Mouse (Mus musculus) kidney, adult 11 months (tissue): ENCODE measurements at regions not wholly inside any gene's neighbourhood (a gene's known extent, or its start where the extent isn't known, plus 50 kb on each side); places are given as distances from the start of the nearest gene placed in this dataset.

Experiments
- DNase-seq: peaks from one replicate; pipeline ENCODE4 v3.0.0; 2022

DNA sequence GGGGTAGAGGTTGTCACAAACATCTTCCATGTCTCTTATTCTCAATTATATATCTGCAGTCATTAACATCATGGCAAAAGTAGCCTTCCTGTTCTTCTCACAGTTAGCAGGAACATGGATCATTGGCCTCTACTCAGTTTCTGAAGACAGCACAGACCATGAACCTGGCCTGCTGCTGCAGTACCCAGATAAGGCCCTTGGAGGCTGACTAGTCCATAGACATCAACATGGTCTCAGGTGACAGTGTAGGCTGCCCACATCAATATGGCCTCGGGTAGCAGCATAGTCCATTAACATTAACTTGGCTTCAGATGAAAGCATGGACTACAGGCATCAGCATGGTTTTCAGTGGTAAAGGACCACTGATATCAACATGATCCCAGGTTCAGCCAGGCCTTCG lies 95.9 kb upstream of the Tmtc4 start:
- no peak for DNase-seq

DNA sequence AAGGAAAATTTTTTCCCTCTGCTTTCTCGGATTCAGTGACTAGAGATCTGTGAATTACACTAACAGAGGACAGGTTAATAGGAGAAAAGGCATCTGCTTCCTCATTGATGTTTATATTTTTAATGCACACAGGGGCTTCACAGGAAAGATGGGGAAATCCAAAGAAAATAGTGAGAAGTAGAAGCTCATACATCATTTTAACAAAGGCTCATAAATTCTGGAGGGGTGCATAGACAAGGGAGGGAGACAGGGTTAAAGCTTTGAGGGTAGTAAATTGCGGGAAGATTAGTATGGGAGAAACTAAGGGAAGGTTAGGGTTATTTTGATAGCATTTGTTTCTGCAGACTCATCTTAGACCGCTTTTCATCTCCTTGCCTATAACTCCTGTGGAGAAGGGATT lies 95.0 kb upstream of the Tmtc4 start:
- DNase-seq: no peak

DNA sequence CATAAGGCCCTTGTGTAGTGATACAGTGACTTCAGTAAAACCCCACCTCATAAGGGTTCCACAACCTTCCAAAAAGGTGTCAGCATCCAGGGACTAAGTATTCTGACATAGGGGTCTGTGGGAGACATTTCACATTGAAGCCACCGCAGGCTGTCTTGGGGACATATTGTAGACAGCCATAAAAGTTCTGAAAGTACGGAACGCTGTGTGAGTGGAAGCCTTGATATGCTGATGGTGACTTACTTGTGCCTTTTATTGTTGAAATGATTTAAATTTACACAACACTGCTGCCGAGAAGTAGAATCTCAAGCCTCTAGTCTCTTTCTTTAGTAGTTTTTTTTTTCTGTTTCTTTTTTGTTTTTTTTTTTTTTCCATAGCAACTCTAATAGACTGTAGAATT lies 82.5 kb upstream of the Tmtc4 start:
- DNase-seq: no peak

DNA sequence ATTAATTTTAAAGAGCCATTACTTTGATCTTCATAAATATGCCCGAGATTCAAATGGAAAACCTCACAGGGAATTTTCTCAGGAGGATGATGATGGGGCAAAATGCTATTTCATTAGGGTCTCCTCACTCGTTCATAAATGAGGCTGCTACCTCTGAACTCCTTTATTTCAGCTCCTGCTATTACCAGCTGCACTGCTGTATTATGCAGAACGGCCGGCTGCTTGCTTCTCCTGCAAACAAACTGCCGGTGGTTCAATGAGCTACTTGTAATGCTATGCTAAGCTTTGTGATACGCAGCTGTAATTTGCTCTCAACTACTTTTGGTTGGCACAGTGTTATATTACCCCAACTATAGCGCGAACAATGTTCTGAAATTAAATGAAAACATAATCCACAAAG lies 81.7 kb upstream of the Tmtc4 start:
- DNase-seq: no peak

DNA sequence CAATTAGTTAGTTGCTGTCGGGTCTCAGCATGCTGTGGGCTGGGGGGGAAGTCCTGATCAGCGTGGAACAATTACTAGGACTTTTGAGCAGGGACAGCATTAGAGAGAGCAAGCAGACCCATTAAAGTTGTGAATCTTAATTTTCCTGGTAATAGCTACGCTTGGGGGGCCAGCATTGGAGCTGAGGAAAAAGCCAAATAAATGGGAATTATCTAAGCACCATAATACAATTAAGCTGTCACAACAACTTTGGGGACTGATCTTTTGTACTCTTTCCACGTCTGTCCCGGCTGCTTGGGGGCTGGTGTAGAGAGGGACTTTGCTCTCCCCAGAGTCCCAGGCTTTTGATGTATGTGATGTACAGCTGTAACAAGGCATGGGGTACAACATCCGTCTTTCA lies 81.3 kb upstream of the Tmtc4 start:
- DNase-seq: no peak

DNA sequence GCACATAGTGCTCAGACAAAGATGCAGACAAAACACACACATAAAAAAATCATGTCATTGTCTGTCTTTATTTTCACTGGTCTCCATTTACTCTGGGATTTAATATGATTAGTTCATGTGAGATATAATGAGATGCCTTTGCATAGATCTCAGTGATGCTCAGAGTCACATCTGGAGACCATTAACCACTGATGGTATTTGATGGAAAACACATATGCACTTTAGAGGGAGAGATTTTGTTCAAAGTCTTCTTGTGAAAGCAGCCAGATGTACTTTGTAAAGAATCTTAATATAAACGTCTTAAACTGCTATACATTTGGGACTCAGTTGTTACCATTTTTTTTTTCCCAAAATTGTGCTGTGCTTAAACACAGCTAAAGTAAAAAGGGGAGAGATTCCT lies 79.1 kb upstream of the Tmtc4 start:
- no peak for DNase-seq

DNA sequence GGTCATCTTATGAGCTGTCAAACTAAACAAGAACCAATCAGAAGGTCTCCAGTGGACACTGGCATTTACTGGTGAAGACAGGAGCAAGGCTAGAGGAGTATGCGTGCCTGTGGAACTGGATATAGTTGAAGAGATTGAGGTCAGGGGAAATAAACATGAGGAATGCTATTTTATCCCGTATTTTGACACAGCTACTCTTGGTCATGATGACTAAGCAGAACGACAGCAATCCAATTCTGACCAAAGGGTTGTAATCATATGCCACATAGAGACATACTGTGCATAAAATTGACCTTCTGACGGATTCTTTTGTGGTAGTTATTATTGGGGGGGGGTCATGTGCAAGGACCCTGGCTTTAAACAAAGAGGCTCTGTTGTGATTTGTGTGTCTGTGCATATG lies 73.1 kb upstream of the Tmtc4 start:
- DNase-seq: no peak

DNA sequence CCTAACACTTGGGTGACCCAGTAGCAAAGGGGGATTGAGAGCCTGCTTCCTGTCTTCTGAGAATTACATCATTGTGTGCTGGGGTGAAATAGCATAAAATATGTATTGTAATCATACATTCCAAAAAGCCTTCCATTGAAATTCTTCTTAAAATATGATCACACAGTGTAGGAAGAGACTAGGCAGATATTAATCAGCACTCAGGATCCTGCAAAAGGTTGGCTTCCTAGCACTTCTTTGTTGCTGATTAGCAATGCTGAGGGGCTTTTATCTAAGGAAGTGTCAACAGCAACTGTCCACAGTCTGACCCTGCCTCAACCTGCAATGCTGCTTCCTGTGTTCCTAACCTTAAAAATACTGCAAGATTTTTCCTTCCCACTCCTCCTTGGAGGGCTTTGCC lies 64.6 kb upstream of the Tmtc4 start:
- no peak for DNase-seq

DNA sequence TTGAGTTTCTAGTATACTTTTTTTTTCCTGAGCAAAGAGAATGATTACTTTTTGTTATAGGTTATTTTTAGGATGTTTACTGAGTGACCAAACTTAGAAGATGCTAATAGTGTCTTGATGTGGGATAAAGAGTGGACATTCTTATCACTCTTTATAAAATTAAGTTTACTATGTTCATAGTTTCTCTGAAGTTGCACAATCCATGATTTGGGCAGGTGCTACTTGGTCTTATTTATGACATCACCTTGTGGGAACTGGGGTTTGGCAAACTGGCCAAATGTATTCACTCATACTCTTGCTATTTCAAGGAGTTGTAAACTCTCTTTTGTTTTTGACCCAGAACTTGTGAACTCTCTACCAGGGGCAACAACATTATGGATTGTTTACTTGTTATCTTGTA lies 56.2 kb upstream of the Tmtc4 start:
- DNase-seq: no peak

DNA sequence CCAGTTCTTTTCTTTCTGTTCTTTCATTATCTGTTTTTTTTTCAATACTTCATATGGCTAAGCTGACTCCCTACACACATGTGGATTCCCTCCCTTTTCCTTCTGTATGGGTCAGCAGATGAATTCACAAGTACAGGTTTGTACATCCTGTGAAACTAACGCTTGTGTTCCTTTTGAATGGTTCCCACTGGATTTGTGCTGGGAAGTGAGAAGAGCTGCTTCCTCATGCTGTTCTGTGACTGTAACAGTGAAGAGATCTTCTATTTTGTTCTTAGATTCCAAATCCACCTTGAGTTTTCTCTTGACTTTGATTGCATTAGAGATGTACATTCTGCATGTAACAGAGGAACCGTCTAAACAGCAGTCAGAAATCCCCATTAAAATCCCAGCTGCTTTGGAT lies 53.6 kb upstream of the Tmtc4 start:
- no peak for DNase-seq
